In the genomic region with DNA sequence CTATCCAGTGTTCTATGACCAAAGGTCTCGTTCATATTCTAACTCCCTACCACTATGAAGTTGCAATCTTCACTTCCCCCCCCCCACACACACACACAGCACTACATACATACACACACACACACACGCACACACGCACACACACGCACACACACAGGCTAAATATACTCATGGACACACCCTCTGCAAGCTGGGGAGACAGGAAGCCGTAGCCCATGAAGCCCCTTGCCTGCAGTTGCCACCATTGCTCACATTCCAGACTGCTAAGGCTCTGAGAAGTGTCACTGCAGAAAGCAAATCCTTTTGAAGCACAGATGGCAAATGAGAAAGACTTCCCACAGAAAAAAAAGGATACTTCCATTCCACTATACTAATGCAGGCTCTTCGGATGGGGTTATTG, we compare ENCODE assay signal across 14 mouse cellular contexts.
"Had no signal": no experiment of that assay in that cellular context is flagged by ENCODE, and none has a peak within 500 bp of the region (broad histone marks: within the 10 kb centered on the region; RNA-seq: fewer than 3 reads in every experiment).

No protein-coding gene starts in this region.

- DNase-seq: kidney, adult 18-20 months; kidney, postnatal 10 days; kidney, postnatal 4 days; liver; liver, embryonic 13.5 days; liver, postnatal 0 days; lung, postnatal 36 days had no signal

- H3K36me3 ChIP-seq: intestine, embryonic 15.5 days; limb, embryonic 12.5 days; liver, embryonic 13.5 days; lung, embryonic 15.5 days; midbrain, embryonic 15.5 days; neural tube, embryonic 13.5 days had no signal

- H3K9ac ChIP-seq: intestine, embryonic 15.5 days; limb, embryonic 12.5 days; liver, embryonic 13.5 days; liver, postnatal 0 days; lung, embryonic 15.5 days; midbrain, embryonic 15.5 days; neural tube, embryonic 13.5 days had no signal

- H3K9me3 ChIP-seq: intestine, embryonic 15.5 days; limb, embryonic 12.5 days; liver, embryonic 13.5 days; lung, embryonic 15.5 days; midbrain, embryonic 15.5 days; neural tube, embryonic 13.5 days had no signal

- H3K4me3 ChIP-seq: intestine, embryonic 15.5 days; layer of hippocampus, adult 2 months; limb, embryonic 12.5 days; liver, embryonic 13.5 days; lung, embryonic 15.5 days; midbrain, embryonic 15.5 days; neural tube, embryonic 13.5 days had no signal

- H3K4me2 ChIP-seq: intestine, embryonic 15.5 days; limb, embryonic 12.5 days; liver, embryonic 13.5 days; lung, embryonic 15.5 days; midbrain, embryonic 15.5 days had no signal

- ATAC-seq: intestine, embryonic 15.5 days; liver, postnatal 0 days; midbrain, embryonic 15.5 days had no signal

- H3K27ac ChIP-seq: intestine, embryonic 15.5 days; limb, embryonic 12.5 days; liver, embryonic 13.5 days; lung, embryonic 15.5 days; midbrain, embryonic 15.5 days; neural tube, embryonic 13.5 days; stomach, postnatal 0 days had no signal

- H3K27me3 ChIP-seq: midbrain, embryonic 15.5 days had no signal
